Mouse (Mus musculus) hindbrain, embryonic 14.5 days (tissue): ENCODE measurements around the gene Aida. TPM values are rescaled to one million over a fixed set of nuclear protein-coding genes. Genes with fewer than 3 reads are reported as not detected.

Experiments used
- ATAC-seq: fragments of 200-750 bp; cut with Nextera tagmentation; 2 replicates; pipeline ENCODE4 v1.8.0; 2017; ENCODE audit warnings: moderate number of reproducible peaks, mild to moderate bottlenecking, moderate TSS enrichment, moderate library complexity; ENCODE audit not compliant: low FRiP score
- DNase-seq: peaks from one replicate; pipeline ENCODE4 v3.0.0-alpha.2; 2015; ENCODE audit warnings: low spot score
- H3K27ac ChIP-seq: fragments of 300-500 bp; sonication (generic); 2 replicates; pipeline ENCODE4 v1.5.1; 2014; ENCODE audit warnings: mild to moderate bottlenecking, moderate library complexity
- H3K27me3 ChIP-seq: fragments of 300-500 bp; sonication (generic); 2 replicates; pipeline ENCODE4 v1.6.1; 2014; ENCODE audit warnings: mild to moderate bottlenecking, low read length, mixed read lengths; ENCODE audit not compliant: control insufficient read depth, insufficient read depth
- H3K36me3 ChIP-seq: fragments of 300-500 bp; sonication (generic); replicated peaks from 2 replicates; pipeline ENCODE4 v1.6.1; 2014; ENCODE audit not compliant: control insufficient read depth, insufficient read depth
- H3K4me1 ChIP-seq: fragments of 300-500 bp; sonication (generic); replicated peaks from 2 replicates; pipeline ENCODE4 v1.6.1; 2014; ENCODE audit warnings: antibody characterized with exemption, low read length, mixed read lengths; ENCODE audit not compliant: control insufficient read depth, insufficient read depth
- H3K4me2 ChIP-seq: fragments of 300-500 bp; sonication (generic); replicated peaks from 2 replicates; pipeline ENCODE4 v1.6.1; 2014; ENCODE audit warnings: mild to moderate bottlenecking, moderate library complexity
- H3K4me3 ChIP-seq: fragments of 300-500 bp; sonication (generic); replicated peaks from 2 replicates; pipeline ENCODE4 v1.5.1; 2014; ENCODE audit warnings: mild to moderate bottlenecking, low read length
- H3K9ac ChIP-seq: fragments of 300-500 bp; sonication (generic); 2 replicates; pipeline ENCODE4 v1.6.1; 2014
- H3K9me3 ChIP-seq: fragments of 300-500 bp; sonication (generic); 2 replicates; pipeline ENCODE4 v1.6.1; 2016; ENCODE audit warnings: low read length; ENCODE audit not compliant: control insufficient read depth
- WGBS: fragments of 180-500 bp; shearing (Covaris S2); extraction: QIAGEN DNeasy Blood & Tissue Kit; methylation state at CpG from one replicate; pipeline ENCODE4 v1.1.7; 2014; 5-methylcytosine and 5-hydroxymethylcytosine counted together
- polyA plus RNA-seq: library from polyadenylated mRNA; unstranded; fragments of >200 nt; fragmentation: Nextera tagmentation; extraction: Ambion mirVana; gene quantifications from 2 replicates; pipeline ENCODE4 v1.2.1, GENCODE M21; 2014

Gene Aida
- polyA plus RNA-seq, 1 experiment from 2014 or later, result 36.2 TPM

DNA sequence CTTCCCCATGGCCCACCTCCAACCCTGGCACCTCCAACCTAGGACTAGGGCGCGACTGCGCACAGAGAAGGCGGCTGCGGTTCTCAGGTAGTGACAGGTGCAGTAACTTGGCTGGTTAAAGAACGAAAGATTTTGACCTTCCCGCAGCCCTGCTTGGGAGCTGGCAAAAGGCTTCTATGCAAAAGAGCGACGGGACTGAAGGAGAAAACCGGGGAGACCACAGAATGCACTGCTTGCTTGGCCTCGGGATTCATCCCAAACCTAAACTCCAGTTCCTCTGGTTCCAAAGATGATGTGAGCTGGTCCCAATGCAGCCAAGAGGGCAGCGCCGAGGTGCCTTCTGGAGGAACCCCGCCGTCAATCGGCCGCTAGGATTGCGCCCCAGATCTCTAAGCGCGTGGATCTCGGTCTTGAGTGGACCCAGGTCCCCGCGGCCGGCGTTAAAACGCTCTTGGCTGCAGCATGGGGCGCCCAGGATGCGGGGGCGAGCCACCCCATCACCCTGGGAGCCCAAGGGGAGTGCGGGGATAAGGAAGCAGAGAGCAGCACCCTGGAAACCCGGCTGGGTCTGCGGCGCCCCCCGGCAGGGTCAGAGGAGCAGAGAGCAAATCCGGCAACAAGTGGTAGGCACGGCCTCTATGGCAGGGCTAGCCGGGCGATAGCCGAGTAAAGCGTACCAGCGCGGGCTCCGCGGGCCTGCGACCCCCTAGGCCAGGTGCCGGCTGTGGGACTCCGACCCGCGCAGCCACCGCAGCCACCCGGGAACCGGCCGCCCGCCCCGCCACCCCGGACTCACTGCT, 72.4 kb downstream of the Aida start:
- 2% methylated on average over 53 of the region's 56 CpGs for WGBS
- Histone ChIP-seq H3K27me3 (no peaks in the 10 kb centered on the region), H3K4me3 (peak overlapping the region; percentile 70), H3K4me1 (peaks cover 13% of the 10 kb centered on the region), H3K9me3 (no peaks in the 10 kb centered on the region), H3K36me3 (peaks cover 17% of the 10 kb centered on the region), H3K27ac (peak overlapping the region; percentile 73), H3K9ac (peak overlapping the region; percentile 69), H3K4me2 (peak overlapping the region; percentile 76)
- ATAC-seq, result peak; percentile 77
- DNase-seq, result no peak

DNA sequence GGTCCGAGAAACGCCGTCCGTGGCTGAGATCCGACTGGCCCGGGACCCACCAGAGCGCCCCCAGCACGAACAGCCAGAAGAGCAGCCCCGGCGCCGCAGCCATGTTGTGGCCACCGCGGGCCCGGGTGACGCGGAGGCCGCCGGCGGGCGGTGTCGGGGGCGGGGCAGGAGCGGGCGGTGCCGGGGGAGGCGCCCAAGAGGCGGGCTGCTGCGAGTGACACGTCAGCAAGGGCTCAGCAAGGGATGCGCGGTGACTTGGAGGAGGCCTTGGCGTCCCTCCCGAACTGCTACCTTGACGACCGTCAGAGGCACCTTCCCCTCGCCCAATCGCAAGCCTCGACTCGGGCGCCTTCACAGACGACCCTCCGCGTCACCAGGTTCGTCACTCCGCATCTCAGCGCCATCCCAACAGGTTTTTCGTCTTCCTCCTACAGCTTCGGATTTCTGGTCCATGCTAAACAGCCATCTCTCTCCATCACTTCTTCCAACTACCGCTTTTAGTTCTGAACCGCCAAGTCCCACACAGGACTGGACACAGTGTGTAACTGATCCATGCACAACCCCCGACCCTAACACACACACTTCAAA, 73.1 kb downstream of the Aida start, which contains the start of gene Mia3:
TSS of gene Mia3 (minus strand) at position 127 of the 588 bp plus-strand sequence.
- under 1% methylated on average over 51 of the region's 51 CpGs for WGBS

DNA sequence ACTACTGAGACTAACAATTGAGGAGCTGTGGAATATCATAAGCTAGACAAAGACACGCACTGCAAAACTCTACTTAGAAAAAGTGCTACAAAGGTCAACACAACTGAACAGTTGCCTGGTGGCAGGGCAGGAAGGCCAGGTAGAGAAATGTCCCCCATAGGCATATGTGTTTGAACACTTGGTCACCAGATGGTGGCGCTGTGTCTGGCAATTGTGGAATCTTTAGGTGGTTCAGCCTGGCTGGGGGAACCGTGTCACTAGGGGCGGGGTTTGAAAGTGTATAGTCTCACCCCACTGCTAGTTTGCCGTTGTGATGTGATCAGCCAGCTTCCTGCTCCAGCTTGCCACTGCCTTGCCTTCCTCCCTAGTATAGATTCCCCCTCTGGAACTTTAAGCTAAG, 78.3 kb downstream of the Aida start:
- Histone ChIP-seq H3K27me3 (no peaks in the 10 kb centered on the region), H3K4me2 (no peak overlapping the region), H3K9me3 (no peaks in the 10 kb centered on the region; the same call in 1 of the 2 replicates), H3K36me3 (no peaks in the 10 kb centered on the region), H3K9ac (no peak overlapping the region), H3K27ac (no peak overlapping the region), H3K4me3 (no peak overlapping the region), H3K4me1 (no peaks in the 10 kb centered on the region; the same call in 1 of the 2 replicates)
- no peak for ATAC-seq
- DNase-seq, result no peak
- WGBS, result 82% methylated on average over 5 of the region's 5 CpGs

More for the DNA sequence above, 73.1 kb downstream of the Aida start, which contains the start of gene Mia3:
- peak within 1 kb of the TSS; percentile 69 for H3K9ac ChIP-seq
- peaks cover 9% of the 10 kb centered on the region; the same call in 1 of the 2 replicates for H3K36me3 ChIP-seq
- H3K27me3 ChIP-seq, result no peaks in the 10 kb centered on the region
- ATAC-seq (peak; percentile 98), DNase-seq (peak; percentile 93)
- H3K27ac ChIP-seq, result peak within 1 kb of the TSS; percentile 73
- peak within 1 kb of the TSS; percentile 76 for H3K4me2 ChIP-seq
- peak within 1 kb of the TSS; percentile 70 for H3K4me3 ChIP-seq
- no peaks in the 10 kb centered on the region for H3K9me3 ChIP-seq
- H3K4me1 ChIP-seq, result peaks cover 13% of the 10 kb centered on the region

Other genes with a start within 250 kb of the Aida start
- 9.4 and 10.2 TPM in 2 replicates for gene Disp1, start 75.1 kb upstream of the Aida start, polyA plus RNA-seq
- 115 and 125 TPM in 2 replicates for gene Brox, start 679 bp downstream of the Aida start, polyA plus RNA-seq
- gene Mia3, start 73.0 kb downstream of the Aida start, polyA plus RNA-seq, result 114 and 134 TPM in 2 replicates
- gene Taf1a, start 92.4 kb downstream of the Aida start, polyA plus RNA-seq, result 11.8 and 13.3 TPM in 2 replicates
- 0.29 and 0.31 TPM in 2 replicates for gene Hhipl2, start 121.6 kb downstream of the Aida start, polyA plus RNA-seq